Mouse (Mus musculus) thymus, postnatal 0 days (tissue): ENCODE measurements at regions not wholly inside any gene's neighbourhood (a gene's known extent, or its start where the extent isn't known, plus 50 kb on each side); places are given as distances from the start of the nearest gene placed in this dataset.

Experiments
- DNase-seq: peaks from one replicate; pipeline ENCODE4 v3.0.0-alpha.2; 2015; ENCODE audit warnings: low spot score

DNA sequence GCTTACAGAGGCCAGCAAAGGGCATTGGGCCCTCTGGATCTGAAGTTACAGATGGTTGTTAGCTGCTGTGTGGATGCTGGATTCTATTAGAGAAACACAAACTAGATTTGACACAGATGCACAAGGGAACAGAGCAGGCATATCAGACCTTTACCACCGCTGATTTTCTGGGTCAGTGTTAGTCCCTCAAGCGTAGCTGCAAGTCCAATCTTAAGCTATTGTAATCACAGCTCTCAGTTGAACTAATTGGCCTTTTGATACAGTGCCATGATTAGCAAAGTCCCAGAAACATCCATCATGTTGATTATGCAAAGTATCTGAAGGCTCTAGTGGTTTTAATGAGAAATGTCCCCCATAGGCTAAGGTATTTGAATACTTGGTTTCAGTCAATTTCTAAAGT lies 54.2 kb upstream of the Plppr5 start:
- no peak for DNase-seq

DNA sequence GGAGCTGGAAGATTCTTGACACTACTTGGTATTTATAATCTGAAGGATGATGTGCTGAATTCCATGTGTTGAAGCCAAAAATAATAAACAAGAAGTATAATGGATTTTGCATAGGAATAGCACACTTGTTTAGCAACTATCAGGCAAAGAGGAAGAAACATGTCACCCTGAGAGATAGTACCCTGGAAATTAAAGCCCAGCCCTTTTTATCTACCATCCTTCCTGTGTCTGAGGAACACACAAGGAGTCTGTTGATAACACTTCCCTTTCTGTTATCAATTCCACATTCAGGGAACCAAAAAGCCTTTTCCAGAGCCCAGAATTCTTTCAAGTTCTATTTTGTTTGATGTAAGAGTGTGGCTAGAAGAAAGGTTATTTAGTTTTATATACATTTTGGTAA lies 66.5 kb upstream of the Plppr5 start:
- no peak for DNase-seq

DNA sequence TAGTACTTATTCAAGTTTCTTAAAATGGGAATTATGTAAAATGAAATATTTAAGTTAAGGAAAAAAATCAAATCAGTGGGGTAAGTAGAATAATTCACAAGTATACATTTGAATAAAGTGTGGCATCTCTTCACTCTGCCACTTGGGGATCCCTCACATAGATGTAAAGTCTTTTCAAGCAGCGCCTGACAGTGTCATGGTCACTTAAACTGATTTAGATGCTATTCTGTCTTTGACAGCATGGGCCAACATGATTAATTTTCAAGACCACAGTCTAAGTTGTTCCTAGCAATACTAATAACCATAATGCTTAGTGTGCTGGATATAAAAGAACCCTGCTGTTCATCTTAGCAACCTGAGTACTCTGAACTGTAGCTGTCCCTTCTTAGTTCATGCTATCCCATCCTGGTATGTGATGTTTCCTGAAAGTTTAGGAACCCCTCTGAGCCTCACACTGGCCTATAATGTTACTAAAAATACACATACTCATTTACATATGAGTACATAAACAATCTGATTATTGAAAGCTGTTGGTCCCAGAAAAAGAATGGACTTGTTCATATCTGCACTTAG lies 68.4 kb upstream of the Plppr5 start:
- no peak for DNase-seq

DNA sequence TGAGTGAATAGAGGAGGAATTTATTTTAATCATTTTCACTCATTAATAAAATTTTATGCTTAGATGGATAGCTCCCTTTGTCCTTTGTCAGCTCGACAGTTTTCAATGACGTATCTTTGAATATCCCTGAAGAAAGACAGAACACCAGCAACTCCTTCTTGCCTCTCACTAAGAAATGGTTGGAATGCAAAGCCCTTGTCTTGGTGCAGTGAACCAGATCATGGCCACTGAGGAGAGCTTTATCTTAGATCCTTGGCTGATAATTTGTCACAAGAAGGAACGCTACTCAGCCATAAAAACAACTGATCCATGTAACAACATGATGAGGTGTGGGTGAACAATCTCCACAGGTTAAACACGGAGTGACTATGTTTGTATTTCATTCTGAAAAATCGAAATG lies 73.5 kb upstream of the Plppr5 start:
- DNase-seq: no peak

DNA sequence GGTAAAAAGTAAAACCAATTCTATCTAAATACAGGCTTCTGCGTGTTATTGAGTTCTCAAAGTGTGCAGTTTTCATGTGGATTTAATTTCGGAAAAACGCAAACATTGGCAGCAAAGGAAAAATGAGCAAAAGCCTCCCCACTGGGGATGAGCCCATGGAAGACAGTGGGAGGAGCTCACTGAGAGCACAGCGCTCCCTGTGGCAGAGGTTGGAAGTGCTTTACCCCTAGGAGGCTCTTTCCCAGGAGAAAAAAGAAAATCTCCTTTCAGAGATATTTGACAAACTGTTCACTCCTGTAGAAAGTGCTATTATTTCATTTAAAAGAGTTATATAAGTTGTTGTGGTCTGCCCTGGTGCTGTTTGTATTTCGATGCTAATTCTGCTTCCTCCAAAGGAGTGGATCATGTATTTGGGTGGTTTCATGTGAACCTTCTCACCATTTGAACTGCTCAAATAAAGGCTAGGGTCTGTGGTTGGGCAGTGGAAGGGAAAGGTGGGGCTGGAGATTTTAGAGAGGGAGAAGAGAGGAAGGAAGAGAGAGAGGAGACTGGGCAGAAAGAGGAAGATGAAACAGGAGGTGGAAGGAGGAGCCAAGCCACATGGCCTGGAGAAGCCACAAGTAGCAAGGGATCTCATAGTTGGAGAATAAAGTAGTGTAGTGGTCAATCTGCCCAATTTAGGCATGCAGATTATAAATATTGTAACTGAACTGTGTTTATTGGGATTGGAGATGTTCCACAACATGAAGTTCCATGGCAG lies 76.3 kb upstream of the Plppr5 start:
- no peak for DNase-seq

DNA sequence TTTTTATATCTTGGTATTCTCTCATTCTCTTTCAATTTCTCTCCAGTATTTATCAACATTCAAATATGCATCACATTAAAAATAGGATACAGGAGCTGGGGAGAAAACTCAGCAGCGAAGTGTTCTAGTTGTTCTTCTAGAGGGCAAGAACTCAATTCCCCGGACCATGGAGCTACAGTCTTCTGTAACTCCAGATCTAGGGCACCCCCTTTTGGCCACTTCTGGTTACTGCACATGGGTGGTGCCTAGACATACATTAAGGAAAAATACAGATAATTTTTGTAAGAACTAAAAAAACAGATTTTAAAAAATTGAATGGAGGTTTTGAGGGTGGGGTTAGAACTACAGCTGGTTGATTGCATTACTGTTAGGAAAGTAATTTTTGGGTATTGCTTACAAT lies 80.5 kb upstream of the Plppr5 start:
- DNase-seq: no peak

DNA sequence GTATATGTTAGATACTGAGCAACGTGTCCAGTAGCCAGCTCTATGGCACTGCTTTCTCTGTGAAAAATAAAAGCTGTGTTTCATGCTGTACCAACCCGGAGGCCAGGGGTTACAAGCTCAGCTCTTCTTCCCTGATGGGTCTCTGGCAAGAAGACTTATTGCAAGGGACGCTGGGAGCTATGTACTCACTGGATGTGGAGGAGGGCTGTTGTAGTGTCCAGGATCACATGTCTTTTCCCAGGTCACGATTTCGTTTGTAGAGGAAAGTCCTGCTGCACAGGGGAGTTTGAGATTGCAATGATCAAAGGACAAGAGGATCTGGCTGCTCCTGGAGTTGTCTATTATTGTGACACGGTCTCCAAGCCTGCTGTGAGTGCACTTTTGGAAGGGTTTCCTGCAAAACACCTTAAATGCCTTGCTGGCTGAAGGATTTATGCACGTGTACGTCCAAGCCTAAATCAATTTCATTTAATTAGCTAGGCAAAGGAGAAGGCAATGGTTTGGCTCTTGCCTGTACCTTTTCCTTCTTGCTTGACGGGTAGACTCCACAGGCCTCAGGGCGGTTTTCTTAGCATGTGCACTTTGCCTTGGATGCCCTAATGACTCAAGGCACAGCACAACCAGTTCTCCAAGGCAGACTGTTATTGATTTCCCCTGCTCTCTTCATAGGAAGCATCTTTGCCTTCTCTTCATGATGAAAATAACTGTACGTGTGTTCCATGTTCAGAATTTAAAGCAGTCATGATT lies 87.2 kb upstream of the Plppr5 start:
- DNase-seq: no peak

DNA sequence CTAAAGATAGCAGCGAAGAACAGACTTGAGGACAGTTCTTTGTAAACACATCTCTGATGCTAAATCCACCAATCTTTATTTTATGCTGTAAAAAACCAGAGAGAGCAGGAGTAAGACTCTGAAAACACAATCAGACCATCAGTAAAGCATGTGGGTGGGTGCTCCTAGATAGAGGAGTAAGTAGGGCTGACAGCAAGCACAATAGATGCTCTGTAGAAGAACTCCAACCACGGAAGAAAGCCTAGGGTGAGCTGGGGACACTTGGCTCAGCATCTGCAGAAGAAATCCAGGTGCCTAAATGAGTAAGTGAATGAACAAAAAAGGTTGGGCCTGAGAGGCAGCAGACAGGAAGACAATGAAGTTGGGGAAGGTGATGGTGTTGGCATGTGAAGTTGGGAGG lies 88.3 kb upstream of the Plppr5 start:
- no peak for DNase-seq

DNA sequence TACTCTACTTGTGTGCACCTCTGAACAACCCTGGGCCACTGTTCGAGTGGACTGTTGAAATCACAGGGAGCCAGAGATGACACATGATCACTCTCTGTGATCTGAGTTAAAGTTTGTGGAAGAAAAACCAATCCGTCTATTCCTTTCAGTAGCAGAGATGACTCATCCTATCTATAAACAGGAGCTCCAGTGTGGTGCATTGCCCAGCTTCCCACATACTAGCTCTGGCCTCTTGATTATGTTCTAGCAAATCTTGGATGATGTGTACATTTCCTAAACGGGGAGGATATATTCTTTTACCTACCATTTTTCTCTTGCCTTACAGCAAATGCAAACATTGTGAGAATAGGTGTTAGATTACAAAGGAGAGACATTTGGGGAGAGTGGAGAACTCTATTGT lies 94.5 kb upstream of the Plppr5 start:
- DNase-seq: no peak

DNA sequence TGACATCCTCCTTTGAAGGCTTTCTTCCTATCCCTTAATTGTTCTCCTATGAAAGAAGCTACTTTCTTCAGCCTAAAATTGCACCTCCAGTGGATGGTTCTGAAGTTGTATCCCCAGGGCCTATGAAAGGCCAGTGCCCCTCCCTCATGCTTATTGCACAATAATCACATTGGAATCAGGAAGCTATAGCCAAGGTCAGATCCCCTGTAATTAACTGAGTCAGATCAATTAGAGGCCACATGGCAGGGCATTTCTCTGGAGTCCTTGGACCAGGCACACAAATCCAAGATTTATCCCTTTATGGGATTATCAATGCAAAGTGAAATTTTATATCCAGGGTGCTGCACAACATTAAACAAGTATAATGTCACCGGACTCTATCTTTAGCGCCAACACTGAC lies 98.8 kb upstream of the Plppr4 start:
- DNase-seq: no peak

DNA sequence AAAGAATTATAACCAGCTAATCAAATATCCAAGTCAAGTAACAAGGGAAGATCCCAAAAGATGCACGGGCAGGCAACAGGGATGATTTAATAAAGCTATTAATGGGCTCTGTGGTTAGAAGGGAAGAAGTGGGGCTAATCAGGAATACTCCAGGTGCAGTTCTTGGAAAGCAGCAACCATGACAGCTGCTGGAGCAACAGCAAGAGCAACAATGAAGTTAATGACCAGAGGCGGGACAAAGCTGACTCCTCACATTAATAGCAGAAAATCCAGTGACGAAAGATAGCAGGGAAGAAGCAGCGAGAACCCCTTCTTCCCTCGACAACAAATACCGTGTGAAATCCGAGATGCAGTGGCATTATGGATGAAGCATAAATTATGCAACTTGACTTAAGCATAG lies 89.9 kb upstream of the Plppr4 start:
- no peak for DNase-seq

DNA sequence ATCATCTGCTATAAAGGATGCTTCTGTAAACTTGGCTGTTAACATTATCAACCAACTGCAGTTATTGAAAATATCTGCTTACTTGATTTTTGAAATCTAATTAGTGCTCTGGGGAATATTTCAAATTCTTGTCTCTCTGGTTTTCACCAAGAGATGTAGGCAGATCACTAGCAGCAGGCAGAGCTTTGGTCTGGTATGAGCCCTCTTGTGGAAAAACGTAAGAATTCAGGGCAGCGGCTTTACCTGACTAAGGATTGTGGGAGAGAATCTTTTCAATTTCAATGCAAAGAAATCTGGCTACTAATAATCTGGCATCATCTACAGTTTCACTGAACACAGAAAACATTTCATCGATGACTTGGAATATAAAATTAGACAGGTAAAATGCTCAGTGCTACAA lies 81.2 kb upstream of the Plppr4 start:
- DNase-seq: no peak

DNA sequence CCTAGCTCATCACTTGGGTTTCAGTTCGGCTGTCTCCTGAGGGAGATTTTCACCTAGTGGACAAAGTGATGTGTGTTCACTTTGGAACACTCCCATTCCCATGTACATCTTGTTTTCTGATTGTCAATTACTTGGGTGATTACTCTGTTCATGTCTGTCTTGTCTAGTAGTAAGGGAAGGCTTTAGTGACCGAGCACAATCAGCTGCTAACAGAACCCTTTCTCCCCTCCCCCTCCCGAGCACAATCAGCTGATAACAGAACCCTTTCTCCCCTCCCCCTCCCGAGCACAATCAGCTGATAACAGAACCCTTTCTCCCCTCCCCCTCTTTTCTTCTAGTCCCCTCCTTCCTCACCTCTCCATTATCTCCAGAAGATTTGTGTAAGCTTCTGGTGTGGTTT lies 79.6 kb upstream of the Plppr4 start:
- no peak for DNase-seq

DNA sequence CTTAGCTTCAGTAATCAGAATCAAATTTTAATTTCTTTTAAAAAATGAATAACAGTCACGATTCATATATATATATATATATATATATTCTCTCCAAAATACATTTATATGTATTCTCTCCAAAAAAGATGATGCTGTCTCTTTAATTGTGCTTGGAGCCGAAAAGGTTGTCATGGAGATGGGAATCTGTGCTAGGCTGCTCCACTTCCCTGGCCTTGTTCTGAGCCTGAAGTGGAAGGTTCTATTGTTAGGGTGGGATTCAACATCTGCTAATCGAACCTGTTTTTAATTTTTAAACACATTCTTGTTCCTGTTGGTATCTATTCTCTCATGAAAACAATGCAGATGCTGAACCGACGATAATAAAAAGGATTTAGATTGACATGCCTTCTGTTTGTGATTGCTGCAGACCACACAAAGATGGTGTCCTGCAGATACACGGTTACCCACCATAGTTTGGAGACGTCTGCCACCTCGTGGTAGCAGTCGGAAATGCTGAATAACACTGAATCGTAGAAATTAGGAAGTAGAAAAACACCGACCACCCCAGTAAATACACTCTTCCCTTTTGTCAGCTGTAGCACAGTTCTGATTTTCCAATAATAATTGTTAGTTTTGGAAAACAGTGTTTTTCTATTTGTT lies 77.9 kb upstream of the Plppr4 start:
- peak; percentile 34 for DNase-seq

DNA sequence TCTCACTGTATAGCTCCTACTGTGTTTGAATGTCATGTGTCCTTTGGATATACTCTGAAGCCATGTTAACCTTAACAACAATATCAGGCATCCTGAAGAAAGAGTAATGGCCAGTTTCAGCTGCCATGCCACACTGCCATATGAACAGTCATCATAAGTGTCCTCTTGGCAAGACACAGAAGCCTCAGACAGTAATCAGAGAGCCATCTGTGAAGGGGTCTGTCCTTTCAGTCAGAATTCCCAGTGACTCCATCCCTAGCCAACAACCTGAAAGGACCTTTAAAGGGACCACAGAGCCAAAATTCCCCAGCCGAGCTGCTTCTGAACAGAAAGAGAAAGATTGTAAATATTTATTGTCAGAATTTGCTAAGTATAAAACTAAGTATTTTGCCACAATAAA lies 63.9 kb upstream of the Plppr4 start:
- DNase-seq: no peak

DNA sequence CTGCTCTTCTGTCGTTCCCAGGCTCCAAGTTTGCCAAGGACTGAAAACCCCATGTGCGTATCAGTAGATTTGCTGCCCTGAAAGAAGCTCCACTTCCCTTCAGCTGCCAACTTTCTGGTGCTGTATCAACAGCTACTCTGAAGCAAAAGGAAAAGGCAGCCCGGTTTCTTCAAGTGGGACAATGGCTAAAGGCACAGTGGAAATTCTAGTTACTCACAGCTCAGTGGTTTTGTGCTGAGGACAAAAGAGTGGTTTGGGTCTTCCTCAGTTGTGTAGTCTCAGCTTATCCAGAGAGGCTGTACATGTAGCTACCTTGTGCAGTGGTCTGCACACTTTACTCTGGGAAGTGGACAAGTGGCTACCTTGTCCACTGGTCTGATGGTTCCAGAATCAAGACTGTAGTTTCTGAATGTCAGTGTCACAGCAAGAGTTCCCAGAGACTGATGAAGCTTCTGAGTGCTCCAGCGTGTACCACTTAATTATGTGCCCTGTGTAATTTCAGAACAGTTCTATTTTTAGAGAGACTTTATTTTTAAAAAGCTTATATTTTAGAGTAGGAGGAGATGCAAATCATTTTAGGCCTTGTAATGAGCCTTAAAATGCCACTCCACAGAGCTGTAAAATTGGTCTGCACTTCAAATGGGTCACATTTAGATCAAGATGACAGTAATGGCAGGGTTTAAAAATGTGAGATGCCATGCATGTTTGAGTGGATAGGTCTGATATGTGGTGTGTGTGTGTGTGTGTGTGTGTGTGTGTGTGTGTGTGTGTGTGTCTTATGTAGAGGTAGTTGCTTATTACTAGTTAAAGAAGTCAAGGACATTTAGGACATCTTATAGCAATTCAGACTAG lies 52.4 kb upstream of the Plppr4 start:
- DNase-seq: no peak
